Mouse (Mus musculus) erythroblast, embryonic 14.5 days (primary cell): Measurements from ENCODE around the gene Ndufa8.

ENCODE experiments used
- GATA1 ChIP-seq: IDR thresholded peaks from 2 replicates; pipeline ENCODE4 v1.6.1; 2012; ENCODE audit warnings: low read length, inconsistent platforms, mixed read lengths
- TAL1 ChIP-seq: IDR thresholded peaks from 3 replicates; pipeline ENCODE4 v1.6.1; 2012; ENCODE audit warnings: low read length, inconsistent platforms, mixed read lengths

- no peak for TF ChIP-seq GATA1
- no peak for TF ChIP-seq TAL1
These were observed 55.7 kb downstream of the Ndufa8 start for GRCm38 (mm10) chr2:35993481-35993880.
